Mouse (Mus musculus) MEL (cell line): ENCODE data around the gene 4921517D22Rik. TPM values are rescaled to one million over a fixed set of nuclear protein-coding genes. Genes with fewer than 3 reads are reported as not detected.

Experiments used
- DNase-seq: peaks from one replicate; pipeline ENCODE4 v3.0.0; 2011; ENCODE audit warnings: low read depth, low spot score
- H3K27ac ChIP-seq: 2 replicates; pipeline ENCODE4 v1.5.1; 2012; ENCODE audit warnings: low read depth, mild to moderate bottlenecking, control low read depth, low read length, moderate library complexity; ENCODE audit not compliant: control insufficient read depth
- H3K27me3 ChIP-seq, 2 experiments: fragments of 150-350 bp in 1 of 2; sonication (generic) in 1 of 2; 2 replicates each; pipeline ENCODE4 v1.6.1; 2012; ENCODE audit warnings: low read length in 2 of 2, mild to moderate bottlenecking in 2 of 2, improper control_type of control experiment in 1 of 2, moderate library complexity in 1 of 2; ENCODE audit not compliant: insufficient read depth in 2 of 2, control insufficient read depth in 1 of 2
- H3K36me3 ChIP-seq, 2 experiments: 2 replicates each; pipeline ENCODE4 v1.6.1; 2012 to 2014; ENCODE audit warnings: low read length in 2 of 2, improper control_type of control experiment in 1 of 2, inconsistent platforms in 1 of 2, mild to moderate bottlenecking in 1 of 2; ENCODE audit not compliant: insufficient read depth in 2 of 2, control insufficient read depth in 1 of 2
- H3K4me1 ChIP-seq, 2 experiments: fragments of 150-350 bp in 1 of 2; sonication (generic) in 1 of 2; 2 replicates each; pipeline ENCODE4 v1.6.1; 2012; ENCODE audit warnings: low read length in 2 of 2, improper control_type of control experiment in 1 of 2, mild to moderate bottlenecking in 1 of 2; ENCODE audit not compliant: insufficient read depth in 2 of 2, control insufficient read depth in 1 of 2
- H3K4me3 ChIP-seq, 2 experiments: fragments of 150-350 bp in 1 of 2; sonication (generic) in 1 of 2; 2 replicates each; pipeline ENCODE4 v1.5.1; 2012; ENCODE audit warnings: low read depth in 2 of 2, low read length in 2 of 2, mild to moderate bottlenecking in 2 of 2, moderate library complexity in 2 of 2, control low read depth in 1 of 2, improper control_type of control experiment in 1 of 2; ENCODE audit not compliant: control insufficient read depth in 1 of 2, insufficient read depth in 1 of 2
- H3K79me2 ChIP-seq: 2 replicates; pipeline ENCODE4 v1.6.1; 2012; ENCODE audit warnings: mild to moderate bottlenecking, low read length, moderate library complexity; ENCODE audit not compliant: control insufficient read depth, poor library complexity, insufficient read depth
- H3K9ac ChIP-seq: 2 replicates; pipeline ENCODE4 v1.6.1; 2012; ENCODE audit warnings: low read depth, mild to moderate bottlenecking, control low read depth, low read length, moderate library complexity; ENCODE audit not compliant: control insufficient read depth, poor library complexity, severe bottlenecking
- H3K9me3 ChIP-seq: fragments of 150-350 bp; sonication (generic); replicated peaks from 2 replicates; pipeline ENCODE4 v1.6.1; 2012; ENCODE audit warnings: mild to moderate bottlenecking, low read length, improper control_type of control experiment, moderate library complexity; ENCODE audit not compliant: insufficient read depth
- CHD1 ChIP-seq: IDR thresholded peaks from 2 replicates; pipeline ENCODE4 v1.6.1; 2012; ENCODE audit warnings: low read depth, mild to moderate bottlenecking, inconsistent platforms, low read length, improper control_type of control experiment
- CHD2 ChIP-seq: IDR thresholded peaks from 2 replicates; pipeline ENCODE4 v1.6.1; 2011; ENCODE audit warnings: low read length, improper control_type of control experiment
- CTCF ChIP-seq, 3 experiments: IDR thresholded peaks in 2 of 3; conservative IDR thresholded peaks in 1 of 3; 2 replicates each; pipeline ENCODE4 v1.5.1; 2011 to 2012; ENCODE audit warnings: low read length in 3 of 3, low read depth in 2 of 3, mild to moderate bottlenecking in 2 of 3, improper control_type of control experiment in 1 of 3, inconsistent platforms in 1 of 3, mixed read lengths in 1 of 3, moderate library complexity in 1 of 3; ENCODE audit not compliant: control insufficient read depth in 1 of 3, insufficient read depth in 1 of 3, poor library complexity in 1 of 3, severe bottlenecking in 1 of 3
- E2F4 ChIP-seq: IDR thresholded peaks from 2 replicates; pipeline ENCODE4 v1.6.1; 2011; ENCODE audit warnings: low read depth, low read length, improper control_type of control experiment, borderline replicate concordance
- ELF1 ChIP-seq: IDR thresholded peaks from 2 replicates; pipeline ENCODE4 v1.6.1; 2014; ENCODE audit warnings: low read depth, mild to moderate bottlenecking, inconsistent platforms, low read length, improper control_type of control experiment, moderate library complexity
- EP300 ChIP-seq, 2 experiments: IDR thresholded peaks; 2 replicates each; pipeline ENCODE4 v1.6.1; 2011; ENCODE audit warnings: improper control_type of control experiment in 2 of 2, low read length in 2 of 2, low read depth in 1 of 2, mild to moderate bottlenecking in 1 of 2
- GABPA ChIP-seq: IDR thresholded peaks from 2 replicates; pipeline ENCODE4 v1.6.1; 2012; ENCODE audit warnings: low read depth, mild to moderate bottlenecking, inconsistent platforms, low read length, improper control_type of control experiment, moderate library complexity
- HCFC1 ChIP-seq: IDR thresholded peaks from 2 replicates; pipeline ENCODE4 v1.6.1; 2012; ENCODE audit warnings: low read depth, mild to moderate bottlenecking, inconsistent platforms, low read length, improper control_type of control experiment, moderate library complexity
- JUND ChIP-seq: IDR thresholded peaks from 2 replicates; pipeline ENCODE4 v1.6.1; 2011; ENCODE audit warnings: low read depth, mild to moderate bottlenecking, improper control_type of control experiment, low read length
- KAT2A ChIP-seq: conservative IDR thresholded peaks from 2 replicates; pipeline ENCODE4 v1.6.1; 2012; ENCODE audit warnings: low read depth, low read length, improper control_type of control experiment, inconsistent platforms
- MAFK ChIP-seq: IDR thresholded peaks from 2 replicates; pipeline ENCODE4 v1.6.1; 2011; ENCODE audit warnings: low read depth, mild to moderate bottlenecking, low read length, improper control_type of control experiment, borderline replicate concordance
- MAX ChIP-seq: IDR thresholded peaks from 2 replicates; pipeline ENCODE4 v1.6.1; 2011; ENCODE audit warnings: low read length, improper control_type of control experiment
- MXI1 ChIP-seq: IDR thresholded peaks from 2 replicates; pipeline ENCODE4 v1.6.1; 2011; ENCODE audit warnings: mild to moderate bottlenecking, low read depth, low read length, improper control_type of control experiment
- MYC ChIP-seq: IDR thresholded peaks from 2 replicates; pipeline ENCODE4 v1.6.1; 2011; ENCODE audit warnings: low read depth, mild to moderate bottlenecking, low read length, improper control_type of control experiment, moderate library complexity
- NELFE ChIP-seq: IDR thresholded peaks from 2 replicates; pipeline ENCODE4 v1.6.1; 2011; ENCODE audit warnings: low read depth, low read length, improper control_type of control experiment
- NRF1 ChIP-seq: IDR thresholded peaks from 2 replicates; pipeline ENCODE4 v1.6.1; 2014; ENCODE audit warnings: low read depth, mild to moderate bottlenecking, inconsistent platforms, low read length, improper control_type of control experiment, moderate library complexity; ENCODE audit not compliant: poor library complexity, insufficient read depth, severe bottlenecking
- POLR2AphosphoS2 ChIP-seq: IDR thresholded peaks from 2 replicates; pipeline ENCODE4 v1.6.1; 2011; ENCODE audit warnings: low read length, improper control_type of control experiment
- POLR2AphosphoS5 ChIP-seq: IDR thresholded peaks from 2 replicates; pipeline ENCODE4 v1.6.1; 2012; ENCODE audit warnings: low read depth, borderline replicate concordance, mild to moderate bottlenecking, inconsistent platforms, low read length, moderate library complexity, mixed read lengths
- RAD21 ChIP-seq: IDR thresholded peaks from 2 replicates; pipeline ENCODE4 v1.6.1; 2011; ENCODE audit warnings: mild to moderate bottlenecking, low read depth, low read length, improper control_type of control experiment
- TBP ChIP-seq: IDR thresholded peaks from 2 replicates; pipeline ENCODE4 v1.8.0; 2011; ENCODE audit warnings: low read depth, low read length, improper control_type of control experiment
- UBTF ChIP-seq: IDR thresholded peaks from 2 replicates; pipeline ENCODE4 v1.6.1; 2012; ENCODE audit warnings: low read depth, mild to moderate bottlenecking, inconsistent platforms, low read length, improper control_type of control experiment, moderate library complexity, borderline replicate concordance; ENCODE audit not compliant: insufficient read depth
- ZC3H11A ChIP-seq: IDR thresholded peaks from 2 replicates; pipeline ENCODE4 v1.6.1; 2012; ENCODE audit warnings: low read depth, mild to moderate bottlenecking, inconsistent platforms, low read length, improper control_type of control experiment
- ZNF384 ChIP-seq: IDR thresholded peaks from 2 replicates; pipeline ENCODE4 v1.6.1; 2012; ENCODE audit warnings: low read depth, mild to moderate bottlenecking, inconsistent platforms, low read length, improper control_type of control experiment
- polyA plus RNA-seq, 2 experiments: library from polyadenylated mRNA; stranded (reverse) in 1 of 2; unstranded in 1 of 2; fragments of >175 nt in 1 of 2; fragments of >200 nt in 1 of 2; gene quantifications; 2 replicates each; pipeline versions ENCODE4 v1.2.1 to v1.2.4; 2012; ENCODE audit warnings: low replicate concordance in 2 of 2, low read depth in 1 of 2; ENCODE audit not compliant: insufficient read length in 2 of 2, insufficient read depth in 1 of 2, missing spikeins in 1 of 2
- total RNA-seq: library from RNA; depleted of rRNA; stranded (reverse); fragments of 300-350 nt; gene quantifications from 2 replicates; pipeline ENCODE4 v1.2.3, GENCODE M21; 2012

The 4921517D22Rik gene
- total and polyA plus RNA-seq, 3 experiments = not detected

DNA sequence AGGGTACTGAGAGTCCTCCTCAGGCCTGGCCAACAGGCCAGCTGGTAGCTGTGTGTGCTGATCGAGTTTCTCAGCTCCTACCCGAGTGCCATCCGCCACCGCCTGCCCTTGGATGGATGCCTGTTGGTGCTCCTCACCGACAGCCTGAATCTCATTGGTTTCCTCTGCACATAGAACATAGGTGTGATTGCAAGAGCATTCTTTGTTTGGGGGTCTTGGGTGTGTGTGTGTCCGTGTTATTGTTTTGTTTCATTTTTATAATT lies 53.8 kb downstream of the 4921517D22Rik start:
- H3K9me3 ChIP-seq = no peaks in the 10 kb centered on the region
- H3K79me2 ChIP-seq = no peaks in the 10 kb centered on the region
- H3K27me3 ChIP-seq = no peaks in the 10 kb centered on the region
- no peak for DNase-seq
- no peak overlapping the region for H3K9ac ChIP-seq
- TF ChIP-seq TBP (no peak), KAT2A (no peak), ZC3H11A (no peak), ELF1 (no peak), MAX (no peak), MXI1 (no peak), ZNF384 (no peak), POLR2AphosphoS2 (no peak), HCFC1 (no peak), MYC (no peak), CHD1 (no peak), CTCF (IDR thresholded peaks at IDR 0.05 in 2 of 3, conservative IDR thresholded peaks at IDR 0.05 in 1 of 3; ENCODE audit: control insufficient read depth in 1 of 3, insufficient read depth in 1 of 3, low read depth in 2 of 3, low read length in 3 of 3, poor library complexity in 1 of 3, severe bottlenecking in 1 of 3) (no peak)
- no peaks in the 10 kb centered on the region for H3K4me1 ChIP-seq
- H3K27ac ChIP-seq = no peak overlapping the region
- H3K36me3 ChIP-seq = peaks cover 0 to 6% of the 10 kb centered on the region in 2 experiments; a peak in 1 of 4 replicates
- no peak overlapping the region for H3K4me3 ChIP-seq

DNA sequence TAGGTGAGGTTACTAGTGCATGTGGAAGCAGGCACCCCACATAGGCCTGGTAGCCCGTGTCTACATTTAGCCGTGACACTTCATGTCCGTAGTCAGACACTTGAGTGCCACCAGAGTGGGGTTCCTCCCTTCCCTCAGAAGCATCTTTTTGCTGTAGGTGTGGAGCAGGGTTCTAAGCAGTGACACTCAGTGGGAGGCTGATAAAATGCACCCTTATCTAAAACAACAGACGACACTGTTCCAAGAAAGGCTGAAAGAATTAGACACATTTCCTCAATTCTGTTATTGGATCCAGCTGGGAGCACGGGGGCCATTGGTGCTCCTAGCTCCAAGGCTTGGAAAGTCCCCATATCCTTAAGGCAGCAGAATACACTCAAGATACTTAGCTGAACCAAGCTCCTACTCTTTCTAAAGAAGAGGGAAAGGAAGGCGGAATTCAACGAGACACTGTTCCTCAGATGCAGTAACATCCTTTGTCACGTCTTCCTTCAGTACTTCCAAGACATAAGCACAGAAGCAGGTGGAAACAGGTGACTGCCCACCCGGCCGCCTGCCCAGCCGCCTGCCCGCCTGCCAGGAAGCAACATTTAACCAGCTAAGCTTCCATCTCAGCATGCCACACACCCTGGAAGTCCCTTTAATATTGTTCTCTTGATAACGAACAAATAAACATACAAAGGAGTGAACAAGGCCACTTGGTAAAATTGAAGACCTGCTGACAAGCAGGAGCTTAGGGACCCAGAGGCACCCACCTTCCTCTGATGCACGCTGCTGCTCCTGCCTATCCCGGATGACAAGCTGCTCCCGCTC lies 54.3 kb downstream of the 4921517D22Rik start:
- no peaks in the 10 kb centered on the region for H3K27me3 ChIP-seq
- no peak overlapping the region for H3K27ac ChIP-seq
- H3K79me2 ChIP-seq = no peaks in the 10 kb centered on the region
- TF ChIP-seq ZC3H11A (no peak), ELF1 (no peak), NRF1 (no peak), ZNF384 (no peak), NELFE (no peak), GABPA (no peak), POLR2AphosphoS5 (no peak), CTCF (IDR thresholded peaks at IDR 0.05 in 2 of 3, conservative IDR thresholded peaks at IDR 0.05 in 1 of 3; ENCODE audit: control insufficient read depth in 1 of 3, insufficient read depth in 1 of 3, low read depth in 2 of 3, low read length in 3 of 3, poor library complexity in 1 of 3, severe bottlenecking in 1 of 3) (no peak), MYC (no peak), E2F4 (no peak), MXI1 (no peak), UBTF (no peak), EP300 (IDR thresholded peaks at IDR 0.05; ENCODE audit: low read depth in 1 of 2, low read length in 2 of 2) (no peak), MAFK (no peak), JUND (no peak), KAT2A (no peak), POLR2AphosphoS2 (no peak), CHD2 (no peak), RAD21 (no peak)
- no peaks in the 10 kb centered on the region for H3K4me1 ChIP-seq
- H3K9ac ChIP-seq = no peak overlapping the region
- H3K4me3 ChIP-seq = no peak overlapping the region
- H3K9me3 ChIP-seq = no peaks in the 10 kb centered on the region
- peaks cover 0 to 6% of the 10 kb centered on the region in 2 experiments; a peak in 1 of 4 replicates for H3K36me3 ChIP-seq
- no peak for DNase-seq
